Mouse (Mus musculus) mature B cell (primary cell): ENCODE results near the gene Stmn3.

Experiments used
- in situ Hi-C: fragments of 300-500 bp; cut with MboI; formaldehyde crosslinking; loops from 2 replicates; pipeline ENCODE4 v1.14.3; 2019

Stmn3 gene

GRCm38 (mm10) chr2:181286629-181287337, 27.5 kb downstream of the Stmn3 start:
- in situ Hi-C loops: no loop called here

- in situ Hi-C loops: no loop called here
Measured at GRCm38 (mm10) chr2:181279968-181280367, 34.3 kb downstream of the Stmn3 start.

DNA sequence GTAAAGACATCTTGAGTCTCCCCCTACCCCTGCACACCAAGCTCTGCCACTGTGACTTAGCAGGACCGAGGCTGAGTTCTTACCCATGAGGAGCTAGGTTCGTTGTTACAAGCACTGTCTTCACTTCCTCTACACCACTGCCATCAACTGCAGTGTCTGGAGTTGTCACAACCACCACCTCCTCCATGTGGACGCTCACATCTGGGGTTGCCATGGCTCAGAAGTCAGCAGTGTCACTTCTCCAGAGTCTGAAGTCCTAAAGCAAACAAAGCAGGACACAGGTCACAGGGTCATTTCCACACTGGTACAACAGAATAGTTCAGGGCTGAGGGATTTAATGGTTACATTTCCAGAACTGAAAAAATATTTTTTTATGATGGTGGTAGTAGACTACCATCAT, 36.4 kb downstream of the Stmn3 start:
- in situ Hi-C loops: no loop called here

DNA sequence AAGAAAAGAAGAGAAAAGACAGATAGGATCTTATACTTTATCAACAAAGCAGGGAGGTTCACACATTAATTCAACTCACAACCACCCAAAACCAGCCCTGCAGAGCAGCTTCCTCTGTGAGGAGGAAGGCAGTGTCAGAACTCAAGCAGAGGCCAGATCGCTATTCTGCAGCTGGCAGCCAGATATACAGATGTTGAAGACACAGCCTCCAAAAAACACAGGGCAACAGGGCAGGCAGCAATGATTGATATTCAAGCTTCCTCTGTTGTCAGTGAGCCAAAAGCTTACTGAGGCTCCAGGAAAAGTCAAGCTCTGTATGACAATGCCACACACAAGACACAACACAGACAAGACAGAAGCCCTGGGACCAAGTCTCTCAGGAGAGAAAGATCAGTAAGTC, 37.5 kb downstream of the Stmn3 start:
- in situ Hi-C loops: no loop called here

DNA sequence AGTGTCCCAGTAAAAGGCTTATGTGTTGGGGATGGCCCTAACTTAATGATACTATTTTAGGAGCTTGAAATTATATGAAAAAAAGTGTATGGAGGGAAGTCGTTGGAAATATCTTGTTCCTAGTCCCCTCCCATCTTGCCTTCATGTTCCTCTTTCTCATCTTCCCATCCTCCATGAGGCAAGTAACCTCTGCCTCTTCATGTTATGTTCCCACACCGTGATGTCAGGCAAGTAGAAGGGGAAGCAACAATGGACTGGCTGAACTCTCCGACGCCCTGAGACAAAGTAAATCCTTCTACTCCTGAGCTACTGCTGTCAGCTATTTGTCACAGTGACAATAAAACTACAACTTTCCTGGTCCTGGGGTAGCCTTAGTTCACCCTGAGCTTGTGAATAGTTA, 39.7 kb downstream of the Stmn3 start:
- in situ Hi-C loops: no loop called here

DNA sequence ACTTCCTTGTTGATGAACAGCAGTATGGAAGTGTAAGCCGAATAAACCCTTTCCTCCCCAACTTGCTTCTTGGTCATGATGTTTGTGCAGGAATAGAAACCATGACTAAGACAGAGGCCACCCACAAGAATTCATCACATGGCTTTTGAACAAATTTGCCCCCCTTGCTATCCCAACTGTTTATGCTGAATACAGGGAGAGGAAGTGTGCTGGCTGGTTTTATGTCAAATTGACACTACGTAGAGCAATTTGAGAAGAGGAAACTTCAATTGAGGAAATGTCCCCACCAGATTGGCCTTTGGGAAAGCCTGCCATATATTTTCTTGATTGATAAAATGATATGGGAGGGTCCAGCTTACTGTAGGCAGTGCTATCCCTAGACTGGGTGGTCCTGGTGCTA, 40.5 kb downstream of the Stmn3 start:
- in situ Hi-C loops: no loop called here

DNA sequence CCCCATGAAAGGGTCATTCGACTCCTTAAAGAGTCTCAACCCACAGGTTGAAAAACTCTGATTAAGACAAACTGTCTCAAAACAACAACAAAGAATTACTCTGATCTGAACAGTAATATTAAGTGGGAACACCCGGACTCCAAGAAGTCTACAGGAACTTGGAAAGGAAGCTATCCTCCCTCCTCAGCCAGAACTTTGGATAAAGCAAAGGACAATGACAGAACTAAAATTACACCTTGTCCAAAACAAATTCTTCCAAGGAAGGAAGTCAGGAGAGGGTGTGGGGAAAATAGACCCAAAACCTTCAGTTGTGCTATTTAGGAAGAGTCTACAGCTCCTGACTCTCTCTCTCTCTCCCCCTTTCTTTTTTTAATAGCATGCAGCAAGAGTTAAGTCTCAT, 42.2 kb downstream of the Stmn3 start:
- in situ Hi-C loops: no loop called here

GRCm38 (mm10) chr2:181266839-181267238, 47.5 kb downstream of the Stmn3 start:
- in situ Hi-C loops: no loop called here
